Mouse (Mus musculus): ENCODE measurements around the gene Zfp260. TPM values are rescaled to one million over a fixed set of nuclear protein-coding genes. Genes with fewer than 3 reads are reported as not detected.
"Not testable (repeated sequence)": the region's sequence is repeated elsewhere in the genome, so short reads cannot be mapped to it uniquely, and the experiment has no call there.

The Zfp260 gene
- polyA plus RNA-seq, 1 experiment from 2014 or later: 60.8 TPM

- 93% methylated on average over 12 of the region's 12 CpGs for WGBS
- not testable (repeated sequence) for H3K36me3 ChIP-seq (ENCODE audit: control insufficient read depth, insufficient read depth, low read length); ATAC-seq; H3K4me3 ChIP-seq (ENCODE audit: low read length); H3K27ac ChIP-seq (ENCODE audit: low read length); H3K27me3 ChIP-seq (replicated peaks; ENCODE audit: control insufficient read depth, insufficient read depth, low read length); H3K4me2 ChIP-seq (ENCODE audit: low read depth, low read length); H3K9ac ChIP-seq (ENCODE audit: low read depth, low read length); H3K4me1 ChIP-seq (ENCODE audit: control insufficient read depth, insufficient read depth, low read length)
- H3K9me3 ChIP-seq (ENCODE audit: control insufficient read depth, low read length): peaks cover 14% of the 10 kb centered on the region
Measured at GRCm38 (mm10) chr7:30117935-30118334, 23.4 kb downstream of the Zfp260 start.

GRCm38 (mm10) chr7:30121308-30122187 is 27.0 kb downstream of the Zfp260 start, which contains the start of gene Zfp382:
Gene Zfp382 (plus strand): TSS chr7:30121942.
- Histone ChIP-seq H3K9me3 (ENCODE audit: control insufficient read depth, low read length) (no peaks in the 10 kb centered on the region), H3K27ac (ENCODE audit: low read length) (peak within 1 kb of the TSS; percentile 77), H3K9ac (ENCODE audit: low read depth, low read length) (peak within 1 kb of the TSS; percentile 84), H3K36me3 (ENCODE audit: control insufficient read depth, insufficient read depth, low read length) (no peaks in the 10 kb centered on the region), H3K4me3 (ENCODE audit: low read length) (peak within 1 kb of the TSS; percentile 75), H3K4me2 (ENCODE audit: low read depth, low read length) (peak within 1 kb of the TSS; percentile 95), H3K4me1 (ENCODE audit: control insufficient read depth, insufficient read depth, low read length) (no peaks in the 10 kb centered on the region), H3K27me3 (replicated peaks; ENCODE audit: control insufficient read depth, insufficient read depth, low read length) (no peaks in the 10 kb centered on the region)
- under 1% methylated on average over 61 of the region's 61 CpGs for WGBS
- peak; percentile 98 for ATAC-seq

GRCm38 (mm10) chr7:30122188-30122530 is 27.6 kb downstream of the Zfp260 start:
- Histone ChIP-seq H3K9me3 (ENCODE audit: control insufficient read depth, low read length) (no peaks in the 10 kb centered on the region), H3K27ac (ENCODE audit: low read length) (peak overlapping the region; percentile 45), H3K9ac (ENCODE audit: low read depth, low read length) (peak overlapping the region; percentile 84), H3K4me2 (ENCODE audit: low read depth, low read length) (peak overlapping the region; percentile 95), H3K27me3 (replicated peaks; ENCODE audit: control insufficient read depth, insufficient read depth, low read length) (no peaks in the 10 kb centered on the region), H3K4me1 (ENCODE audit: control insufficient read depth, insufficient read depth, low read length) (no peaks in the 10 kb centered on the region), H3K4me3 (ENCODE audit: low read length) (peak overlapping the region; percentile 75), H3K36me3 (ENCODE audit: control insufficient read depth, insufficient read depth, low read length) (no peaks in the 10 kb centered on the region)
- ATAC-seq: 0 out of 2 replicates have a peak, but pooled peaks have one; percentile 34
- 6% methylated on average over 15 of the region's 15 CpGs for WGBS

- H3K36me3 ChIP-seq (ENCODE audit: control insufficient read depth, insufficient read depth, low read length): peaks cover 12% of the 10 kb centered on the region
Measured at GRCm38 (mm10) chr7:30129900-30130299, 35.3 kb downstream of the Zfp260 start.

GRCm38 (mm10) chr7:30132396-30132795 is 37.8 kb downstream of the Zfp260 start:
- H3K4me3 ChIP-seq (ENCODE audit: low read length): no peak overlapping the region
- H3K36me3 ChIP-seq (ENCODE audit: control insufficient read depth, insufficient read depth, low read length): peaks cover 12% of the 10 kb centered on the region
- H3K9ac ChIP-seq (ENCODE audit: low read depth, low read length): no peak overlapping the region
- H3K9me3 ChIP-seq (ENCODE audit: control insufficient read depth, low read length): no peaks in the 10 kb centered on the region; the same call in 1 of the 2 replicates
- H3K27ac ChIP-seq (ENCODE audit: low read length): no peak overlapping the region
- ATAC-seq: no peak
- no peak overlapping the region for H3K4me2 ChIP-seq (ENCODE audit: low read depth, low read length)
- no peaks in the 10 kb centered on the region for H3K4me1 ChIP-seq (ENCODE audit: control insufficient read depth, insufficient read depth, low read length)
- WGBS: 91% methylated on average over 4 of the region's 4 CpGs
- no peaks in the 10 kb centered on the region for H3K27me3 ChIP-seq (replicated peaks; ENCODE audit: control insufficient read depth, insufficient read depth, low read length)

More at GRCm38 (mm10) chr7:30129900-30130299, 35.3 kb downstream of the Zfp260 start:
- Histone ChIP-seq H3K9me3 (ENCODE audit: control insufficient read depth, low read length) (no peaks in the 10 kb centered on the region; the same call in 1 of the 2 replicates), H3K27me3 (replicated peaks; ENCODE audit: control insufficient read depth, insufficient read depth, low read length) (no peaks in the 10 kb centered on the region), H3K4me2 (ENCODE audit: low read depth, low read length) (no peak overlapping the region), H3K4me1 (ENCODE audit: control insufficient read depth, insufficient read depth, low read length) (no peaks in the 10 kb centered on the region), H3K4me3 (ENCODE audit: low read length) (no peak overlapping the region), H3K9ac (ENCODE audit: low read depth, low read length) (no peak overlapping the region), H3K27ac (ENCODE audit: low read length) (no peak overlapping the region)
- WGBS: 95% methylated on average over 8 of the region's 8 CpGs
- ATAC-seq: no peak

GRCm38 (mm10) chr7:30136826-30137225 is 42.2 kb downstream of the Zfp260 start:
- peaks cover 14% of the 10 kb centered on the region for H3K36me3 ChIP-seq (ENCODE audit: control insufficient read depth, insufficient read depth, low read length)
- no peak for ATAC-seq
- H3K27ac ChIP-seq (ENCODE audit: low read length): no peak overlapping the region
- no peaks in the 10 kb centered on the region for H3K27me3 ChIP-seq (replicated peaks; ENCODE audit: control insufficient read depth, insufficient read depth, low read length)
- H3K9ac ChIP-seq (ENCODE audit: low read depth, low read length): no peak overlapping the region
- WGBS: 89% methylated on average over 10 of the region's 10 CpGs
- no peaks in the 10 kb centered on the region; the same call in 1 of the 2 replicates for H3K9me3 ChIP-seq (ENCODE audit: control insufficient read depth, low read length)
- H3K4me2 ChIP-seq (ENCODE audit: low read depth, low read length): no peak overlapping the region
- H3K4me3 ChIP-seq (ENCODE audit: low read length): no peak overlapping the region
- no peaks in the 10 kb centered on the region for H3K4me1 ChIP-seq (ENCODE audit: control insufficient read depth, insufficient read depth, low read length)

- peaks cover 8% of the 10 kb centered on the region; the same call in 1 of the 2 replicates for H3K36me3 ChIP-seq (ENCODE audit: control insufficient read depth, insufficient read depth, low read length)
- H3K27me3 ChIP-seq (replicated peaks; ENCODE audit: control insufficient read depth, insufficient read depth, low read length): no peaks in the 10 kb centered on the region
- H3K4me2 ChIP-seq (ENCODE audit: low read depth, low read length): peak overlapping the region; percentile 69
- peaks cover 3% of the 10 kb centered on the region; the same call in 1 of the 2 replicates for H3K4me1 ChIP-seq (ENCODE audit: control insufficient read depth, insufficient read depth, low read length)
- peak overlapping the region; percentile 61 for H3K4me3 ChIP-seq (ENCODE audit: low read length)
- WGBS: 9% methylated on average over 8 of the region's 8 CpGs
- H3K27ac ChIP-seq (ENCODE audit: low read length): no peak overlapping the region
- H3K9ac ChIP-seq (ENCODE audit: low read depth, low read length): peak overlapping the region; percentile 76
- ATAC-seq: peak; percentile 23
- peaks cover 9% of the 10 kb centered on the region for H3K9me3 ChIP-seq (ENCODE audit: control insufficient read depth, low read length)
Measured at GRCm38 (mm10) chr7:30143170-30143554, 48.6 kb downstream of the Zfp260 start.

- peak overlapping the region; percentile 69 for H3K4me2 ChIP-seq (ENCODE audit: low read depth, low read length)
- H3K36me3 ChIP-seq (ENCODE audit: control insufficient read depth, insufficient read depth, low read length): peaks cover 10% of the 10 kb centered on the region; the same call in 1 of the 2 replicates
- H3K4me3 ChIP-seq (ENCODE audit: low read length): peak overlapping the region; percentile 61
- H3K4me1 ChIP-seq (ENCODE audit: control insufficient read depth, insufficient read depth, low read length): peaks cover 3% of the 10 kb centered on the region; the same call in 1 of the 2 replicates
- peak; percentile 93 for ATAC-seq
- H3K27me3 ChIP-seq (replicated peaks; ENCODE audit: control insufficient read depth, insufficient read depth, low read length): no peaks in the 10 kb centered on the region
- H3K9ac ChIP-seq (ENCODE audit: low read depth, low read length): peak overlapping the region; percentile 76
- WGBS: 2% methylated on average over 35 of the region's 35 CpGs
- peaks cover 9% of the 10 kb centered on the region for H3K9me3 ChIP-seq (ENCODE audit: control insufficient read depth, low read length)
- peak overlapping the region; percentile 75 for H3K27ac ChIP-seq (ENCODE audit: low read length)
Measured at GRCm38 (mm10) chr7:30143555-30144209, 49.1 kb downstream of the Zfp260 start.

- Histone ChIP-seq H3K9ac (ENCODE audit: low read depth, low read length) (no peak overlapping the region), H3K4me3 (ENCODE audit: low read length) (no peak overlapping the region), H3K4me2 (ENCODE audit: low read depth, low read length) (no peak overlapping the region), H3K4me1 (ENCODE audit: control insufficient read depth, insufficient read depth, low read length) (peaks cover 3% of the 10 kb centered on the region; the same call in 1 of the 2 replicates), H3K9me3 (ENCODE audit: control insufficient read depth, low read length) (peaks cover 27% of the 10 kb centered on the region), H3K27me3 (replicated peaks; ENCODE audit: control insufficient read depth, insufficient read depth, low read length) (no peaks in the 10 kb centered on the region), H3K27ac (ENCODE audit: low read length) (no peak overlapping the region), H3K36me3 (ENCODE audit: control insufficient read depth, insufficient read depth, low read length) (peaks cover 19% of the 10 kb centered on the region)
- no peak for ATAC-seq
- 94% methylated on average over 5 of the region's 5 CpGs for WGBS
Measured at GRCm38 (mm10) chr7:30147011-30147410, 52.4 kb downstream of the Zfp260 start.
